Mouse (Mus musculus): ENCODE measurements around the gene Dnah17. TPM values are rescaled to one million over a fixed set of nuclear protein-coding genes. Genes with fewer than 3 reads are reported as not detected.

Gene Dnah17
- total RNA-seq, 2 experiments from 2014 or later, result 0.02 to 0.08 TPM

Small RNA genes within 50 kb of the gene (microRNA-seq; reads per million reads assigned to microRNA genes)
- 3.4 reads per million, percentile 7 among the genes with 10 or more reads in this experiment for gene Mir6933

Other genes with a start within 250 kb of the Dnah17 start
- 1 to 10 TPM; 2.3 to 2.6 TPM for gene Socs3, start 160.6 kb downstream of the Dnah17 start, total RNA-seq (2021)
- 10 to 100 TPM; 58.6 to 62.3 TPM for gene Pgs1, start 144.3 kb downstream of the Dnah17 start, total RNA-seq (2021)
- 10 to 100 TPM; 64.2 to 66.8 TPM for gene Cyth1, start 118.0 kb upstream of the Dnah17 start, total RNA-seq (2021)
- gene Usp36, start 159.6 kb upstream of the Dnah17 start, total RNA-seq (2021), result 10 to 100 TPM; 24.9 to 27.4 TPM
- gene Cep295nl, start 211.9 kb upstream of the Dnah17 start, total RNA-seq (2021), result 1 to 10 TPM; 1.3 to 1.7 TPM
- 100 to 1,000 TPM; 333 to 340 TPM for gene Timp2, start 225.1 kb upstream of the Dnah17 start, total RNA-seq (2021)